Mouse (Mus musculus): ENCODE measurements around the gene Tcf20. TPM values are rescaled to one million over a fixed set of nuclear protein-coding genes. Genes with fewer than 3 reads are reported as not detected.

Tcf20 gene
- polyA plus RNA-seq, 1 experiment from 2014 or later = 25.1 TPM

- CTCF ChIA-PET = no interaction called here
- POLR2A ChIA-PET = no interaction called here
- ATAC-seq = no peak
- DNase-seq (ENCODE audit: low read depth, low spot score) = no peak
- TF ChIP-seq CTCF (IDR thresholded peaks at IDR 0.05) = no peak
- H3K27me3 ChIP-seq = peaks cover 42% of the 10 kb centered on the region
- in situ Hi-C loops (cut with MboI; ENCODE audit: low pct_unique_long_range_greater_than_20kb) = no loop called here
Measured at GRCm38 (mm10) chr15:82956721-82957120, 31.0 kb downstream of the Tcf20 start.

DNA sequence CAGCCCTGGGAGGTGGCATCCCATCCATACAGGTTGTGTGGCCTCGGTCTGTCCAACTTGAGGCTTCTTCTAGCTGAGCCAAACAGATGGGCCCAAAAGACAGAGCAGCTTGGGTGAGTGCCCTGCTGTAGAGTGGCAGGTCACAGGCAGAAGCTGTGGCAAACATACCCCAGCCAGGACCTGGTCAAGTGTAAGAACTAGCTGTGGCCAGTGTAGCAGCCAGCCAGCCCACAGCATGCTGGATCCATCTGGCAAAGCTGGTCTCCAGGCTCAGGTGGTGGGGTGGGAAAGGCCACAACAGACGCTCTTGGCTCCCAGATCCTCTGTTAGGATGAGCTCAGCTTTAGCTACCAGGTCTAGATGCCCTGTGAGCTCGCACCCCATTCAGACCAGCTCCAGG, 31.4 kb downstream of the Tcf20 start:
- peaks cover 40% of the 10 kb centered on the region for H3K27me3 ChIP-seq
- POLR2A ChIA-PET = no interaction called here
- DNase-seq (ENCODE audit: low read depth, low spot score) = no peak
- CTCF ChIA-PET = no interaction called here
- ATAC-seq = no peak
- in situ Hi-C loops (cut with MboI; ENCODE audit: low pct_unique_long_range_greater_than_20kb) = no loop called here
- no peak for TF ChIP-seq CTCF (IDR thresholded peaks at IDR 0.05)

DNA sequence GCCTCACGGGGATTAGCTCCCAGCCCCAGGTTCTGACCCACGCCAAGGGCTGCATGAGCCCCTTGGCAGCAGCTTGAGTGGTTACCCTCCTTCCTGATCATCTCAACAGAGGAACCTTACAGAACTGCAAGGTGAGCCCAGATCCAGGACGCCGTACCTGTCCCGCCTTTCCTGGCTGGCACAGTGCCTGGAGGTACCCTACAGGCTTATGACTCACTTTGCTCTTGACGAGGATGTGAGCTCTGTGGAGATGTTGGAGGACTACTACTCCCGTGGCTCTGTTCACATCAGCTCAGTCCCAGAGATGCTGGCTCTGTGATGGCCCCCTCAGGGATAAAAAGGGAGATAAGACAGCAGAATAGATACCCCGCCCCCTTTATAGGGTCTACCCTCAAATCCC, 32.4 kb downstream of the Tcf20 start:
- POLR2A ChIA-PET = no interaction called here
- in situ Hi-C loops (cut with MboI; ENCODE audit: low pct_unique_long_range_greater_than_20kb) = no loop called here
- no peak for TF ChIP-seq CTCF (IDR thresholded peaks at IDR 0.05)
- CTCF ChIA-PET = no interaction called here
- DNase-seq (ENCODE audit: low read depth, low spot score) (no peak), ATAC-seq (no peak)
- H3K27me3 ChIP-seq = peaks cover 37% of the 10 kb centered on the region

GRCm38 (mm10) chr15:82954034-82954433, 33.6 kb downstream of the Tcf20 start:
- no peak for TF ChIP-seq CTCF (IDR thresholded peaks at IDR 0.05)
- H3K27me3 ChIP-seq = peaks cover 36% of the 10 kb centered on the region
- in situ Hi-C loops (cut with MboI; ENCODE audit: low pct_unique_long_range_greater_than_20kb) = no loop called here
- CTCF ChIA-PET = no interaction called here
- POLR2A ChIA-PET = no interaction called here
- ATAC-seq (no peak), DNase-seq (ENCODE audit: low read depth, low spot score) (no peak)

DNA sequence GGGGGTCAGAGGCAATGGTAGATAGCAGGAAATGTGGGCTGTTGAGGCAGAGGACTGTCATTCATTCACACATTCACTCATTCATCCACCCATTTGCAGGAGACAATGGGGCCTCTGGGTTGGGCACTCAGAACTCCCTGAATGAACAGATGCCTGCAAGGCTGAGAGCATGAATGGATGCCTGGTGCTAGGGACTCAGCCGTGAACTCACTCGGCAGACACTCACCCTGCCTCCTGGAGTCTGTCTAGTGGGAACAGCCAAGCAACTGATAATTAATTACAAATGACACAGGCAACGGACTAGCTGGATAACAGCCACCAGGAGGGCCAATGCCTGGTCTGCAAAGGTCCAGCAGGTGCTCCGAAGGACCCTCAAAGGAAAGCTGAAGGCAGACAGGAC, 34.6 kb downstream of the Tcf20 start:
- H3K27me3 ChIP-seq = peaks cover 35% of the 10 kb centered on the region
- no peak for DNase-seq (ENCODE audit: low read depth, low spot score)
- POLR2A ChIA-PET = no interaction called here
- CTCF ChIA-PET = no interaction called here
- no peak for TF ChIP-seq CTCF (IDR thresholded peaks at IDR 0.05)
- in situ Hi-C loops (cut with MboI; ENCODE audit: low pct_unique_long_range_greater_than_20kb) = no loop called here
- no peak for ATAC-seq

DNA sequence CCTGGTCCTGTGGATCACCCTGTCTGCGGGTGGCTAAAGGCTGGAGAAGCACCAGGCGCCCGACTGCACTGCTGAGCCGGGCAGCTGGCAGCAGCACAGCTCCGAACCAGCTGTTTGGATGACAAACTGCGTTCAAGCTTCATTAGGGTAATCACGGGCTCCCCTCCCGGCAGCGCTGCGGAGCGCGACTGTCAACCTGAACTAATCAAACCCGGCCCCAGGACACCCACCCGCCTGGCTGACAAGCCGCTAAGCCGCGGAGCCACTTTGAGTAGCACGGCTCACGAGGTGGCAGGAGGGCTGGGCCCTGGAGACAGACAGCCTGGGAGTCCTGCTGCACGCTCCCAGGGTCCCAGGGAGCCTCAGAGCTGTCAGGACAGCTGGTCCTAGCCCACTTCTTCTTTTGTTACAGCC, 35.4 kb downstream of the Tcf20 start:
- H3K27me3 ChIP-seq = peaks cover 41% of the 10 kb centered on the region
- no peak for TF ChIP-seq CTCF (IDR thresholded peaks at IDR 0.05)
- ATAC-seq (no peak), DNase-seq (ENCODE audit: low read depth, low spot score) (no peak)
- ChIA-PET POLR2A (no interaction called here), CTCF (no interaction called here)
- in situ Hi-C loops (cut with MboI; ENCODE audit: low pct_unique_long_range_greater_than_20kb) = no loop called here

- in situ Hi-C loops (cut with MboI; ENCODE audit: low pct_unique_long_range_greater_than_20kb) = no loop called here
- ChIA-PET POLR2A (no interaction called here), CTCF (no interaction called here)
- peaks cover 41% of the 10 kb centered on the region for H3K27me3 ChIP-seq
- DNase-seq (ENCODE audit: low read depth, low spot score) (no peak), ATAC-seq (no peak)
- TF ChIP-seq CTCF (IDR thresholded peaks at IDR 0.05) = no peak
Measured at GRCm38 (mm10) chr15:82950246-82950645, 37.4 kb downstream of the Tcf20 start.

DNA sequence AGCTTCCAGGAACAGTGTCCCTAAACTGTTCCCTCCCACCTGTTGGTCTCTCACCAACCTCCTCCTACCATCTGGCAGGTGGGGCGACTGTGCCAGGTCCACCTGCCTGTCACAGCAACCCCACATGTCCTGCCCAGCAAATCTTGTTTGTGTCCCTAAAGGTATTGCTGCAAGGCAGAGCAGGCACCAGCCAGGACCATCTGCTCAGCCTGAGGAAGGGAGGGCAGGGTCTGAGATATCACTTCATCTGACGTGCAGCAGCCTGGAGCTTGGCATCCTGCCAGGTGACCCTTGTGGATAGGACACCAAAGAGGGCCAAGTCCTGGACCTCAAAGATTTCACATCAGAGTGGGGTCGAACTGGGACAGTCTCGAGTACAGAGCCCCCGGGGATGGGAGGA, 40.2 kb downstream of the Tcf20 start:
- no peak for ATAC-seq
- TF ChIP-seq CTCF (IDR thresholded peaks at IDR 0.05) = no peak
- POLR2A ChIA-PET = no interaction called here
- peaks cover 26% of the 10 kb centered on the region for H3K27me3 ChIP-seq
- CTCF ChIA-PET = no interaction called here
- DNase-seq (ENCODE audit: low read depth, low spot score) = no peak
- in situ Hi-C loops (cut with MboI; ENCODE audit: low pct_unique_long_range_greater_than_20kb) = no loop called here

DNA sequence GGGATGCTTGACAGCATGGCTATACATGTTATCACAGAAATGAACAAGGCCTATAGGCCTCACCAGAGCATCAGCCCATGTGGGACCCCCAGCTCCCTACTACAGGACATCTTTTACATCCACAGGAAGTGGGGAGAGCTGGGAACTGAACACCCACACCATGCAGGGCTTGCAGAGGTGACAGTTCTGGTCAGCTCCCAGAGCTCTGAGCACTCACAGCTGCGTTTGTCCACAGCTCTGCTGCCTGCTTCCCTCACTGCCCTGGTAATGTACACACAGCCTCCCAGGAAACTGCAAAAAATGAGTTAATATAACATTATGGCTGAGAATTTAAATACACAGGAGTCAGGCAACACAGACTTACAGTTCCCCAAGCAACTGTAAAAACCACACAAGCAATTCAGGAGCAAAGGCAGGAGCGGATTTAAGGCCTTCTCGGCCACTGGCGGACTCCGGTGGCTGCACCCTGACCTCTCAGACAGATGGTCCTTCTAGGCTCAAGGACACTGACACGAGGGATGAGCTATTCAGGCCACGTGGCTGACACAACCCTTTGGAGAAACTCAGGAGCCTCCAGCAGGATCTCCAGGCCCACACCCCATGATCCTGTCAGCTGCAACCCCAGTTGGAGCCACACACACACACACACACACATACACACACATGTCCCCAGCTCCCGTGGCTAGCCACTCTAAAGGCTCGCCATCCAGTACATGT, 43.0 kb downstream of the Tcf20 start:
- H3K27me3 ChIP-seq = peaks cover 16% of the 10 kb centered on the region
- ATAC-seq (no peak), DNase-seq (ENCODE audit: low read depth, low spot score) (no peak)
- CTCF ChIA-PET = no interaction called here
- in situ Hi-C loops (cut with MboI; ENCODE audit: low pct_unique_long_range_greater_than_20kb) = no loop called here
- POLR2A ChIA-PET = no interaction called here
- TF ChIP-seq CTCF (IDR thresholded peaks at IDR 0.05) = no peak

GRCm38 (mm10) chr15:82941733-82942132, 45.9 kb downstream of the Tcf20 start:
- no peak for DNase-seq (ENCODE audit: low read depth, low spot score)
- POLR2A ChIA-PET = no interaction called here
- ATAC-seq = no peak
- no peak for TF ChIP-seq CTCF (IDR thresholded peaks at IDR 0.05)
- CTCF ChIA-PET = no interaction called here
- in situ Hi-C loops (cut with MboI; ENCODE audit: low pct_unique_long_range_greater_than_20kb) = no loop called here
- peaks cover 3% of the 10 kb centered on the region for H3K27me3 ChIP-seq

DNA sequence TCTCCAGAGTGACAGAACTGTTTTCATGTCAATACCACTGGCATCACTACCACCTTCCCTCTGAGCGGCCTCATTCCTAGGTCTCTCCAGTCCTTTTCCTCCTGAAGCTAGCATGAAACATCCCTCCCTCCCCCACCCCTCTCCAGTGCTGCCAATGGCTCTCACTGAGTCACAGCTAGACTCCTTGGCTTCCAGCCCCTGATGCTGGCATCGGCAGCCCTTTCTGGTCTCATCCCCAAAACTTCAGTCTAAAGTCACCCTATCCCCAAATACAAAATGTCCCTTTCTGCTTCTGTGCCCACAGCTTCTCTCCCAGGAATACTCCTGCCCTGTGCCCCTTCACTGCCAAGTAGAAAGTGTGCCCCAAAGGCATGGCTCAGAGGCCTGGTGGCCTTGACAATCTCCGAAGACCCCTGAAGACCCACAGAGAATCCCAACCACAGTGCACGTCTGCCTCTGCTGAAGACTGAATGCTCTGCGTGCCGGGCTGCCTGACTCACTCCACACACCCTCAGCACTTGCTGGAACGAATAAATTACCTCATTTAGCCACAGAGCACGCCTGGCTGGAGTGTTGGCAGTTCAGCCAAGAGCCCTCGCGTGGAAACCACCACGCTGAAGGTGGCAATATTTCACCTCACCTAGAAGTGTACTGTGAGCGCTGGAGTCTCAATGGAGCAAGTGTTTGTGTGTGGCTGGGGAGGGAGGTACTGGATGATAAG, 47.0 kb downstream of the Tcf20 start:
- CTCF ChIA-PET = no interaction called here
- peak; percentile 75 for ATAC-seq
- no peak for TF ChIP-seq CTCF (IDR thresholded peaks at IDR 0.05)
- POLR2A ChIA-PET = interaction anchor here (1.0 kb wide), 1 partner anchor 9 kb away, joined by 3 read pairs; no protein-coding TSS in a partner anchor
- in situ Hi-C loops (cut with MboI; ENCODE audit: low pct_unique_long_range_greater_than_20kb) = no loop called here
- peaks cover 3% of the 10 kb centered on the region for H3K27me3 ChIP-seq
- no peak for DNase-seq (ENCODE audit: low read depth, low spot score)

DNA sequence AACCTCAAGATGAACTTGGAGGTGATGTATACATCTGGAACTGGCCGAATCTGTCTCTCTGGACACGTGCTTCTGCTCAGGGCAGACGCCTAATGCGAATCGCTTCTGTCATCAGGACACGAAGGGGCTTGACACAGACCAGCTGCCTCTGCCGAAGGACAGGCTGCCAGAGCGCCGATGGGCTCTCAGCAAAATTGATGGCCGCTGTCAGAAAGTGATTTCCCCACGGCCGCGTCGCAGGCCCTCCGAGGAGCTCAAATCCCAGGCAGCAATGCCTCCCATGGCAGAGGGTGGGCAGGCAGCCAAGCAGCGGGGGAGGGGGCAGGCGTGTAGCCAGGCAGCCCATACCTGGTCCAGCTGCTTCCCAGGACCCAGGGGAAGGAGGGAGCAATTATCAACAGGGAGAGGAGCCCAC, 49.5 kb downstream of the Tcf20 start:
- ChIA-PET POLR2A (no interaction called here), CTCF (no interaction called here)
- ATAC-seq = no peak
- no peaks in the 10 kb centered on the region for H3K27me3 ChIP-seq
- TF ChIP-seq CTCF (IDR thresholded peaks at IDR 0.05) = no peak
- in situ Hi-C loops (cut with MboI; ENCODE audit: low pct_unique_long_range_greater_than_20kb) = no loop called here
- DNase-seq (ENCODE audit: low read depth, low spot score) = no peak
